Mouse (Mus musculus) ZHBTc4 (cell line): ENCODE measurements around the gene Ppp3ca.

Experiments used
- DNase-seq: peaks from one replicate; pipeline ENCODE4 v3.0.0-alpha.2; 2011; ENCODE audit warnings: low read depth, low spot score

The Ppp3ca gene

DNA sequence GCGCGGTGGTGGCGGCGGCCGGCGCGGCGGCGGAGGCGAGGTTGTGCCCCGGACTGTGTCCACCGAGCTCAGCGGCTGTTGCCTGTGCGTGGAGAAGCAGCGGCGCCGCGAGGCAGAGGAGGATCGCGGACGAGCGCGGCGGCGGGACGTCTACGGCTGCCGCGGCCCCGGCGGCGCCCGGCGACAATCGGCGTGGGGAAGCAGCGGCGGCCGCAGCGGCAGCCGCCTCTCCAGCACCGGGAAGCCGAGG, at the start of gene Ppp3ca:
Ppp3ca (plus strand) TSS at position 15 of the 250 bp plus-strand sequence.
- no peak for DNase-seq

DNA sequence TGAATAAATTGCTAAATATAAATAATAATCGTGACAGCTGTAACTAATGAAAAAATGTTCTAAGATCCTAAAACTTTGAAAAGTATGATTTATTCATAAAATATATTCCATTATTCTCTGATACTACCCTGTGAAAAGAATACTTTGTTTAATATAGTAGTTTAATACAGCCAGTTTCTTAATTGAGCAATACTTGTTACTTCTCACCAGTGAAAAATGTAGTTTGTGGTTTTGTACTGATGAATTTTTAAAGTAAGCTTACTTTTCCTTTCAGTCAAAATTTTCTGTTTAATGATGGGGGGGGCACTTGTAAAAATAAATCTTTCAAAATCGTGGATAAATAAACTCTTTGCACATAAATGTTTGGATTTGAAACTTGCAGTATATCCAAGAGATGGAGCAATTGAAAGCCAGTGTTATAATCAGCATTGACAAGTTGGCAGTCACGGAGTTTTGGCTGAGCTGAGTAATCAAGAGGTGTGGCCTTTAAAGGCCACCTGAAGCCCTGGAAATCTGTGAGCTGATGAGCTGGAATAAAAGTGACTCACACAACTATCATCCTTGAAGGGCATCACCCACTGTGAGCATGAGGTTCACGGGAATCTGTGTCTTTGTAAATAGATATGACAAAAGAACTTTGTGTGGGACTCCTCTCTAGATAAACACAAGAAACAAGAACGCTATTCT, 29.2 kb upstream of the Ppp3ca start:
- DNase-seq: no peak

- no peak for DNase-seq
Measured at GRCm38 (mm10) chr3:136650966-136651365, 19.0 kb upstream of the Ppp3ca start.

DNA sequence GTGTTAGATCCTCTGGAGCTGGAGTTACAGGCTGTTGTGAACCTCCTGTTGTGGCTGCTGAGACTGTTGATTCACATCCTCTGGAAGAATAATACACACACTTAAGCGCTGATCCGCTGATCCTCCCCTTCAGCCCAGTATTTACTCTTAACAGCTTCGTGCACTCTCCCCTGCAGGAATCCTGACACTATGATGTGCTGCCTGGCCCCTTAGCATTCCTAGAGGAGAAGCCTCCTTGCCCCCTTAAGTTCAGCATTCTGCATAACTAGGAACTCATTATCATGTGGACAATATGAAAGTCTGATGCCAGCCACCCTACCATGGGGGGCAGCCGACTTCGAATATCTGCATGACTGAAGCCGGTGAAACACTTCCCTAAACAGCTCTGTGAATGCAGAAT, 18.4 kb upstream of the Ppp3ca start:
- DNase-seq: peak; percentile 24

- no peak for DNase-seq
Measured at GRCm38 (mm10) chr3:136656460-136657035, 13.4 kb upstream of the Ppp3ca start.

DNA sequence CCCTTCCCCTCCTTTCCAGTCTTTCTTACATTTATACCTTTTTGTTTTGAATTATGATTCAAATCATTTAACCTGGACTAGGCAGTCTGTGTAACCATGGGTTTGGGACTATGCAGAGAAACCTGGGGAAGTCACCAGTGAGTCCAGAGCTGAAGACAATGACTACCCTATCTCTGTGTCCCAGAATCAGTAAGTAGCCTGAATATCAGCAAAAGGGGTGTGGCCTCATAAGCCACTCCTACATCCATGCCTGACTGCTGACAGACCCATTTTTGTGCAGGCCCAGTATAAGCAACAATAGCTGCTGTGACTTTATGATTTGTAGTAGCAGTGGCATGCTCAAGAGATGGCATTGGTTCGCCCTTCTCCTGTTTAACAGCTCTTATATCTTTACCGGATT, 11.2 kb upstream of the Ppp3ca start:
- no peak for DNase-seq

DNA sequence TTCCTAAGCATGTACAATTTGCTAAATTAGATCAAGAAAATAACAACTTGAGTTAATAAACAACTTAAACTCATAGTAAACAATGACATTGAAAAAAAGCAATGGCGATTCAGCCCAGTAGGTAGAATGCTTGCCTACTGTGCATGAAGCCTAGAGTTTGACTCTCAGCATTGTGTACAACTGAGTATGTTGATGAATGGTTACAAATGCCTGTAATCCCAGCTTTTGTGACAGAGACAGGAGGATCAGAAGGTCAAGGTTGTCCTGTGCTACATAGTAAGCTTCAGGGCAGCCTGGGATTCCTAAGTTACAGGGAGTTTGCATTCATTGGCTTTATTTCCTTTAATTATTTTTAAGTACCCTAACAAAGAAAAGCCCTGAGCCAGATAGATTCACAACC, 4.8 kb upstream of the Ppp3ca start:
- peak; percentile 74 for DNase-seq

DNA sequence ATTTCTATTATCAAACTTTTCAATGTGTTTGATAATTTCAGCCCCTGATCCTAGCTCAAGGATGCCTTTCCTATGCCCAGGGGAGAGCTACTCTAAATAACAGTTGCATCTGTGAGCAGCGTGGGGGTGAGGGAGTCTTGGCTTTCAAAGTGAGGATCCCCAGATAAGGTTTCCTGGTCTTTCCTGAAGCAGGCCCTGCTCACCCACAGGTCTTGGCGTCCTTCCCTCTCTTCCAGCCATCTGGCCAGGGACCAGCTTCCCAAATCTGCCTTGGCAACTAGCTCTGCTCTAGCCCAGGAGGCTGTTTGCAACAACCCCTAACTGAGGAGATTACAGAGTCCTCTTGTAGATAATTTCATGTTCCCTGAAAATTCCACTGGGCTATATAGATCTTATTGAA, 1.9 kb upstream of the Ppp3ca start:
- DNase-seq: no peak

GRCm38 (mm10) chr3:136669231-136670109, 454 bp upstream of the Ppp3ca start:
- peak; percentile 98 for DNase-seq

GRCm38 (mm10) chr3:136670360-136671131, 622 bp downstream of the Ppp3ca start:
- peak; percentile 66 for DNase-seq

DNA sequence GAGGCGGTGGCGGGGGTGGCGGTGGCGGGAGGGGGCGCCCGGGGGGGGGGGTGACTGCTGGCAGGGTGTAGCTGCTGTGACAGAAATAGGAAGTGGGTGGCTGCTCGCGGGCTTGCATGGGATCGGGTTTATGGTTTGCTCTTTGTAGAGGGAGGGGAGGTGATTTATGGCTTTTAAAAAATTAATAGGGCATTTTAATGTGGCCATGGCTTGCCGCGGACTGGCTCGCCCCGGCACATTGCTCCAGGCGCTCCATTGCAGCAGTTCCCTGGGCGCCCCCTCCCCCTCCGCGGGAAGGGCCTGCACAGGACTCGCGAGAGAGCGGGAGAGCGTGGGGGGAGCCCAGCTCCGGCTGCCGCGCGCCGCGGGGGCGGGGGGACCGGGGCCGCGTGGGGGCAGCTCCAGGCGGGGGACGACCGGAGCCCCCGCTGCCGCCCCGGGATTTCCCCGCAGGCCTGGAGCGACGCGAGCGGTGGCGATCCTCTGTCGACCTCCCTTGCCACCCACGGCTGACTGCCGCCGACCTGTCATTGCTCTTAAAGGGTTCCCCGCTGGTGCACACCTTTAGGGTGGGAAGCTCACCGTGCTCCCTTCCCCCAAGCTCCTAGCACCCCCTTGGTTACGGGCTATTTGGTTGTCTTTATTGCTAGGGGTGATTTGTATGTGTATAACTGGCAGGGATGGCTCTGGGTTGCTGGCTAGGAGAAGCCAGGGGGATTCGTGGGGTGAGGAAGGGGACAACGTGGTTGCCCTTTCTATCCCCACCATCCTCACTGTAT, 1.4 kb downstream of the Ppp3ca start:
- peak; percentile 80 for DNase-seq

- no peak for DNase-seq
Measured at GRCm38 (mm10) chr3:136671940-136672278, 2.0 kb downstream of the Ppp3ca start.

- no peak for DNase-seq
Measured at GRCm38 (mm10) chr3:136672870-136673269, 2.9 kb downstream of the Ppp3ca start.

DNA sequence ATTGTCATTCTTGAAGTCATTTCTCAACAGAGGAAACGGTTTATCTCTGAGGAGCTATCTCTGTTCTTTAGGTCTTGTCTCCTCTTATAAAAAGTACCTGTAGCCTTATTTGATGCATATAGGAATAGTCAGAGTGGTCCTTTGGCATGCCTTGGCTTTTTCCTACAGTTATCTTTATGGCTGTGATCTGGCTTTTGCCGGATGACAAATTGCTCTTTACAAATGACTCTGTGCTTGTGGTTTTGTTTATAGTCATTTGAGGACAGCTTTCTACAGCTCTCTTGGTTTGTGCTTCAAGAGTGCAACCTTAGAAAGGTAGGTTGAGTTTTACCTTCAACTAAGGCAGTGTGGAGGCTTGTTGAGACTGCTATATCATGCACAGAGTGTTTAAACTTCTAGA, 3.4 kb downstream of the Ppp3ca start:
- DNase-seq: no peak

DNA sequence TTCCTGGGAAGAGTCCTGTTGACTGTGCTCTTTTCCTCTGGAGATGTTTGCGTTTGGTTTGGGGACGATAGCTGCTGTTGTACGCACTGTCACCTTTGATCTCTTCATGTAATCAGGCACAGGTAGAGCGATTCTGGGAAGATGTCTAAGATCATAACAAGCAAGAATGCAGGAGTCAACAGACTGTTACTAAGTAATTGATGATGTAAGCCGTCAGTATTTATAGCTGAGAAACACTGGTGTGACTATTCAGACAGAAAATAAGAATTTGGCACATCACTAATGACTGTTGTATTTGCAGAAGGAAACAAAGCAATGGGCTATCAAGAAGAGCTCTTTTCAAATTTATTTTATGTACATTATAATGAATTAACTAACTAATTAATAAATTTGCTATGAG, 4.6 kb downstream of the Ppp3ca start:
- no peak for DNase-seq

DNA sequence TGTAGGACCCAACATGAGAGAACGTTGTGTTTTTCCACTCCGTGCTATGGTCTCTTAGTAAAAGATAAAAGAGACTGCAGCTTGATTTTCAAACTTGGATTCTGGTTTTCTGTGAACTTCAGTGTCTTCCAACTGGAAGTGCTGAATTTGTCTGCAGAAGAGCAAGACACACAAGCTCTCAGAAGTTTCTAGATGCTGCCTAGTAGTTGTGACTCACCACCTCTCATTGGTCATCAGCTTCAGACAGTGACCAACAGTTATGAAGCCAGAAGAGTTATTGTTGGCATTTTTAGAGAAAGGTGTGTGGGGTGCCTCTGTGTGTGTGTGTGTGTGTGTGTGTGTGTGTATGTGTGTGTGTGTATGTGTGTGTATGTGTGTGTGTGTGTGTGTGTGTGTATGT, 7.1 kb downstream of the Ppp3ca start:
- no peak for DNase-seq

- no peak for DNase-seq
Measured at GRCm38 (mm10) chr3:136678386-136678785, 8.5 kb downstream of the Ppp3ca start.

DNA sequence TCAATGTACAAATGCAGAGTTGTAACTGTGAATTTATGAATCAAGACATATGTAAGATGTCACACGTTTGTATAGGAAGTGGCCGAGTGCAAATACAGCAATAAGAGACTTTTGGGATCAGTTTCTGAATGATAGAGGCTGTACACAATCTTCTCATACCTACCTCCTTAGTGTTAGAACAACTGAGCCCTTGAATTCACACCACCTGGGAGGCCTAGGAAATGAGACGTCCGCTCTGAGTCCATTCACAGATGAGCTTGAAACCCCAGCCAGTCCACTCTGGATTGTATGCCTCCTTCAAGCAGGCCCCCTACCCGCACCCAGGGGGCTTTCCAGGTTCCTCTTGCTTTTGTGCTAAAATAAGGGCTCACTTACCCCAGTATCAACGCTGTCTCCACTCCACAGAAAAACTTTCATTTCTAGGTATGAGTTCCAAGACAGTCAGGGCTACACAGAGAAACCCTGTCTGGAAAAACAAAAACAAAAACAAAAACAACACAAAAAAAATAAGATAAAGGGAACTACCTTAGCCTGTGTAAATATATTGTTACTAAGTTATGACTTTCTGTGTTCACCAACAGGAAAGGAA, 10.1 kb downstream of the Ppp3ca start:
- no peak for DNase-seq

DNA sequence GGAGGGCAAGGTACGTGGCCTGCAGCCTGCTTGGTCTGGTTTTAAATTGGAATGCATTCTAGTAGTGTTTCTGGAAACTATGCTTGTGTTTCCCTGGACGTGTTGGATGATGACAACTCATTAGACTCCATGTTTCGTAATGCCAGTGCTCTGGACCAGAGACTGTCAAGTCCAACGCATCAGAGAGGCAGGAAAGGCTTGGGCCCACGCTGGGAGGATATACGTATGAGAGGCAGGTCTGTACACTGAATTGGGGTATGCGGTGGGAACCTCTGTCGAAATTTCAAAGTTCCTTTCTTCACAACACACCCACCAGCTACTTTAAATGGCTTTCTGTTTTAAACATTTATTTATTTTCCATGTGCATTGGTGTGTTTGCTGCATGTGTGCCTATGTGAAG, 12.3 kb downstream of the Ppp3ca start:
- no peak for DNase-seq

- DNase-seq: no peak
Measured at GRCm38 (mm10) chr3:136684191-136684958, 14.5 kb downstream of the Ppp3ca start.
